Mouse (Mus musculus) kidney, adult 2 months (tissue): ENCODE data around the gene Tbc1d13.

Experiments used
- CTCF ChIP-seq: fragments of 200-500 bp; conservative IDR thresholded peaks from 2 replicates; pipeline ENCODE4 v1.5.1; 2011; ENCODE audit warnings: low read depth, mild to moderate bottlenecking, control low read depth, low read length, moderate library complexity, mixed read lengths; ENCODE audit not compliant: insufficient read depth, insufficient read length
- POLR2A ChIP-seq: fragments of 200-500 bp; IDR thresholded peaks from one replicate; pipeline ENCODE4 v1.6.1; 2011; ENCODE audit warnings: low read depth, low read length, control low read depth

- no peak for TF ChIP-seq CTCF
- TF ChIP-seq POLR2A = no peak
Observed at GRCm38 (mm10) chr2:30119641-30120051, 13.9 kb upstream of the Tbc1d13 start.
